Mouse (Mus musculus): ENCODE results near the gene Lrrc55. TPM values are rescaled to one million over a fixed set of nuclear protein-coding genes. Genes with fewer than 3 reads are reported as not detected.

The Lrrc55 gene
- total RNA-seq, 2 experiments from 2014 or later: not detected

DNA sequence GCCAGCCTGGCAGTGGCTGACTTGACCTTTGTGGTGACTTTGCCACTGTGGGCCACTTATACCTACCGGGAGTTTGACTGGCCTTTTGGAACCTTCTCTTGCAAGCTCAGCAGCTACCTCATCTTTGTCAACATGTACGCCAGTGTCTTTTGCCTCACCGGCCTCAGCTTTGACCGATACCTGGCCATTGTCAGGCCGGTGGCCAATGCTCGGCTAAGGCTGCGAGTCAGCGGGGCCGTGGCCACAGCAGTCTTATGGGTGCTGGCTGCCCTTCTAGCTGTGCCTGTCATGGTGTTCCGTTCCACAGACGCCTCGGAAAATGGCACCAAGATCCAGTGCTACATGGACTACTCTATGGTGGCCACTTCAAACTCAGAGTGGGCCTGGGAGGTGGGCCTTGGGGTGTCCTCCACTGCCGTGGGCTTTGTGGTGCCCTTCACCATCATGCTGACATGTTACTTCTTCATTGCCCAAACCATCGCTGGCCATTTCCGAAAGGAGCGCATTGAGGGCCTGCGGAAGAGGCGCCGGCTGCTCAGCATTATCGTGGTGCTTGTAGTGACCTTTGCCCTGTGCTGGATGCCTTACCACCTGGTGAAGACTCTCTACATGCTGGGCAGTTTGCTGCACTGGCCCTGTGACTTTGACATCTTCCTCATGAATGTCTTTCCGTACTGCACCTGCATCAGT lies 60.0 kb downstream of the Lrrc55 start:
- ATAC-seq (replicated peaks; ENCODE audit: low FRiP score, poor library complexity, severe bottlenecking): no peak

- no peak for ATAC-seq (replicated peaks; ENCODE audit: low FRiP score, poor library complexity, severe bottlenecking)
These were observed 60.9 kb downstream of the Lrrc55 start, which contains the start of gene Aplnr for GRCm38 (mm10) chr2:85136089-85136488. Aplnr (plus strand) TSS chr2:85136225.

DNA sequence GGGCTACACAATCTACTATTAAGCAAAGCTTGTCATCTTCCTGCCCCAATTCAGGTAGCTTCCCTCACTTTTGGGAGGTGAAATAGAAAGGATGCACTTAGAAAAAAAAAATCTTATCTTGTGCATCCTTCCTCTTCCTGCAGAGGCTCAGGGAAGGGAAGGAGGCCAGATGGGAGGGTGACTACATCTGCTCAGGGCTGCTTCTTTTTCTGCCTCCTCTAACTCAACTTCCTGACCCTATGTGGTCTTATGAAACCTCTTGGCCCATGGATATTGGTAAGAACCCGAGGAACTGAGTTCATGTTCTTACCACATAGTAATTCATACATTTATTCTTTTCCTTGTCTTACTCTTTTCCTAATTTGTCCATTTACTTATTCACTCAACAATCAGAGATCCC lies 61.9 kb downstream of the Lrrc55 start:
- no peak for ATAC-seq (replicated peaks; ENCODE audit: low FRiP score, poor library complexity, severe bottlenecking)

DNA sequence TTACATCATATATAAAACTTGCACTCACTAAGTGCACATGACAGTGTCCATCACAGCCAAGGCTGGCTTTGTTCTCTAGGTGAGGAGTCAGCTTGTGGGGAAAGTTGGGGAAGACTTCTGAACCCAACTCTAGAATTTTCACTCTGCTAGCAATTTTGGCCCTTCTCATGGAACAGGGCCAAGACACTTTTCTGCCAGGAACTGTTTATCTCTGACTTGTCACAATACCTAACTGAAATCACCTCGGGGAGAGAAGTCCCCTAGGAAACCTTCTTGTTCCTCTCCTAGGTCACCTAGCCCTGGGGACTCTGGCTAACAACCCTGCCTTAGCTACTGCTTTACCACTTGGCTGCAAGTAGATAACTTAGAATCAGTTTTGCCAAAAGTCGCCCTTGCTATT lies 64.8 kb downstream of the Lrrc55 start:
- ATAC-seq (replicated peaks; ENCODE audit: low FRiP score, poor library complexity, severe bottlenecking): no peak

GRCm38 (mm10) chr2:85131724-85132123 lies 65.3 kb downstream of the Lrrc55 start:
- 0 out of 2 replicates have a peak, but pooled peaks have one; percentile 17 for ATAC-seq (replicated peaks; ENCODE audit: low FRiP score, poor library complexity, severe bottlenecking)

- peak; percentile 54; the same call in 1 of the 2 replicates for ATAC-seq (replicated peaks; ENCODE audit: low FRiP score, poor library complexity, severe bottlenecking)
These were observed 65.8 kb downstream of the Lrrc55 start for GRCm38 (mm10) chr2:85131226-85131625.

DNA sequence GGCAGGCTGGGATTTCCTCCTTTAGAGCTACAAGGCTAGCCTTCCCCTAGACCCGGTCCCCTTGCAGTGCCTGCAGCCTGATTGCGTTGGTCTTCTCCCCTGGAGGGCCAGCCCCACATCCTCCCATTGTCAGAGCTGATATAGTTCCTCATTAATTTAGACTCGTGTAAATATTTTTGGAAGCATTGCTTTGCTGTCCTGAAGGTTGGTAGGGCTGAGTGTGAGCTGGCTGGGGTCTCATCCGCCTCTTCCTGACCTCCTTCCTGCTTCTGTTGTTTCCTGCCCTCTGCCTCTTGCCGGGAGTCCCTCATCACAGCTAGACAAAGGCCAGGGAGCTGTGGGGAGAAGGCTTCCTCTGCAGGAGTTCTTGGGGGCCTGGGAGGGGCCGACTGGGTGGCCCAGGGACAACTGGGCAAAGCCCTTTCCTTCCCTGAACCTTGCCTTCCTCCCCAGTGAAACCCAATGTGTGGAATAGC lies 67.5 kb downstream of the Lrrc55 start:
- ATAC-seq (replicated peaks; ENCODE audit: low FRiP score, poor library complexity, severe bottlenecking): no peak

DNA sequence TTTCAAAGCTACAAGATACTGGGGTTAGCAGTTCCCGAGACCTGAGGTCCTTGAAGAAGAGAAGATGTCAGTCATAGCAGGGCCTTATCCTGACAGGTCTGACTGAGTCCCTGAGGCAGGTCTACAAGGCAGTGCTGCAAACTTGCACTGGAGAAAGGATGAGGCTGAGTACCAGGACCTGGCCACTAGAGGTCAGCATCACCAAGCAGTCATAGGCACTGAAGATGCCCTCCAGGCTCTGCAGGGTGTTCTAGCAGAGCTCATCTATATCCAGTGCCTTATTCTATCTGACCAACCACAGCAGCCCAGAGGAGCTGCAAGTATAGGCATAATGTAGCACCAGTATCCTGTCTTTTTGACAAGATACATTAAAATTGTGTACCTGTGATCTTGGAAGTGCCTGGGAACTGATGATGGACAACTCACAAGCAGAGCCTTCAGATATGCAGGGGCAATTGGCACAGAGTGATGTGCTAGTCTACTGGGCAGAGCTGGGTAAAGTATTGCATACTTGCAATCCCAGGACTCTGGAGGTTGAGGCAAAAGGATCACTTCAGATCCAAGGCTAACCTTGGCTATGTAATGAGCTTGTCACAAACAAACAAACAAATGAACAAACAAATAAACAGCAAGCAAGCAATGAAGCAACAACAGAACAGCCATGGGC lies 73.0 kb downstream of the Lrrc55 start:
- peak; percentile 88 for ATAC-seq (replicated peaks; ENCODE audit: low FRiP score, poor library complexity, severe bottlenecking)

DNA sequence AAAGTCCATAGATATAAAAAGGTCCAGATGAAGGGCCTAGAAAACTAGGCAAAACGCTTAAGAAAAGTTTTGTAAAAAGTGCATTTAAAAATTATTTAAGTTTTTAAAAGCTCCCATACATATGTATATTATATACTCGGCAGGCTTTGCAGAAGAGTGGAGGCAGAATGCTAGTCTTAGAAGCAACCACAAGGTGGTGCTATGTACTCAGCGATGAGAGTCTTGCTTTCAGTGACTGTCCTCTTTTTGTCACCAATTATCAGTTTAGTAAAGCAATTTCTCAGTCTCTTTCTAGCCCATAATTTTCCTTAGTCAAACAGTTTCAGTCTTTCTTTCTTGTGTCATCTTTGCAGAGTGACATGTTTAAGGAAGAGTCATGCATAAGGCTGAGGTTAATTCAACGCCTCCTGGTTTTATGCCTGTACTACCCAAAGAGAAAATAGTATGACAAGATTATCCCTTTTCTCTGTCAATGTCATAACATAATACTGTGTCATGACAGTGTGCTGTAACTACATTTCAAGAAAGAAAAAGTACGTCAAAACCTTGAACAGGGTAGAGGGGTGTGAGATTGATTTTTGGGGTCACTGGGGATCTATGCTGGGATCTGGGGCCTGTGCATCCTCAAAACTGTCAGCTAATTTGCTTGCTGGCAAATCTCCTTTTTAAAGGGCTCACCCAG lies 73.7 kb downstream of the Lrrc55 start:
- peak; percentile 80 for ATAC-seq (replicated peaks; ENCODE audit: low FRiP score, poor library complexity, severe bottlenecking)

Other genes starting within 250 kb of the Lrrc55 start
- gene Prg2, start 216.7 kb downstream of the Lrrc55 start, total RNA-seq (2015; ENCODE audit: low replicate concordance): 91.5 and 93.5 TPM in 2 replicates
- 123 and 136 TPM in 2 replicates for gene Prg2, start 216.7 kb downstream of the Lrrc55 start, total RNA-seq (2017; ENCODE audit: low replicate concordance)
- 3.4 and 10.1 TPM in 2 replicates for gene Prg3, start 209.0 kb downstream of the Lrrc55 start, total RNA-seq (2015; ENCODE audit: low replicate concordance)
- gene Prg3, start 209.0 kb downstream of the Lrrc55 start, total RNA-seq (2017; ENCODE audit: low replicate concordance): 8.2 and 32.4 TPM in 2 replicates
- gene Ssrp1, start 160.0 kb downstream of the Lrrc55 start, total RNA-seq (2015; ENCODE audit: low replicate concordance): 112 TPM in 2 replicates
- 221 and 237 TPM in 2 replicates for gene Ssrp1, start 160.0 kb downstream of the Lrrc55 start, total RNA-seq (2017; ENCODE audit: low replicate concordance)
- 1.1 and 1.3 TPM in 2 replicates for gene P2rx3, start 159.7 kb downstream of the Lrrc55 start, total RNA-seq (2015; ENCODE audit: low replicate concordance)
- gene P2rx3, start 159.7 kb downstream of the Lrrc55 start, total RNA-seq (2017; ENCODE audit: low replicate concordance): not detected in 2 replicates
- 1.1 TPM in 1 of 2 replicates, not detected in the other for gene Tnks1bp1, start 149.2 kb downstream of the Lrrc55 start, total RNA-seq (2015; ENCODE audit: low replicate concordance)
- gene Tnks1bp1, start 149.2 kb downstream of the Lrrc55 start, total RNA-seq (2017; ENCODE audit: low replicate concordance): 0.23 and 2.6 TPM in 2 replicates
- gene Aplnr, start 61.0 kb downstream of the Lrrc55 start, total RNA-seq (2015; ENCODE audit: low replicate concordance): 1.3 TPM in 1 of 2 replicates, not detected in the other
- not detected in 2 replicates for gene Aplnr, start 61.0 kb downstream of the Lrrc55 start, total RNA-seq (2017; ENCODE audit: low replicate concordance)
- gene Olfr987, start 142.1 kb upstream of the Lrrc55 start, total RNA-seq (2015; ENCODE audit: low replicate concordance): not detected in 2 replicates
- gene Olfr987, start 142.1 kb upstream of the Lrrc55 start, total RNA-seq (2017; ENCODE audit: low replicate concordance): not detected in 2 replicates
- not detected in 2 replicates for gene Olfr988, start 166.0 kb upstream of the Lrrc55 start, total RNA-seq (2015; ENCODE audit: low replicate concordance)
- not detected in 2 replicates for gene Olfr988, start 166.0 kb upstream of the Lrrc55 start, total RNA-seq (2017; ENCODE audit: low replicate concordance)
- not detected in 2 replicates for gene Olfr992, start 212.3 kb upstream of the Lrrc55 start, total RNA-seq (2015; ENCODE audit: low replicate concordance)
- gene Olfr992, start 212.3 kb upstream of the Lrrc55 start, total RNA-seq (2017; ENCODE audit: low replicate concordance): not detected in 2 replicates
- not detected in 2 replicates for gene Olfr993, start 217.7 kb upstream of the Lrrc55 start, total RNA-seq (2015; ENCODE audit: low replicate concordance)
- not detected in 2 replicates for gene Olfr993, start 217.7 kb upstream of the Lrrc55 start, total RNA-seq (2017; ENCODE audit: low replicate concordance)
- gene Olfr994, start 239.3 kb upstream of the Lrrc55 start, total RNA-seq (2015; ENCODE audit: low replicate concordance): not detected in 2 replicates
- not detected in 2 replicates for gene Olfr994, start 239.3 kb upstream of the Lrrc55 start, total RNA-seq (2017; ENCODE audit: low replicate concordance)
- gene Olfr995, start 246.4 kb upstream of the Lrrc55 start, total RNA-seq (2015; ENCODE audit: low replicate concordance): not detected in 2 replicates
- not detected in 2 replicates for gene Olfr995, start 246.4 kb upstream of the Lrrc55 start, total RNA-seq (2017; ENCODE audit: low replicate concordance)